Mouse (Mus musculus): ENCODE results near the gene Mdfi.

- TF ChIP-seq FLI1 (IDR thresholded peaks at IDR 0.05; ENCODE audit: low read length) = no peak
- no peak for TF ChIP-seq GATA1 (IDR thresholded peaks at IDR 0.05; ENCODE audit: borderline replicate concordance, low read length)
These were observed 30.0 kb upstream of the Mdfi start for GRCm38 (mm10) chr17:47864496-47864895.

All from megakaryocyte, embryonic 14.5 days (primary cell).